Comparison of ENCODE assay signal across 8 mouse cellular contexts in genomic region chr4:53218291-53218640, GRCm38 (mm10). TPM values are rescaled to one million over a fixed set of nuclear protein-coding genes. Genes with fewer than 3 reads are reported as not detected.
DNase-seq lines count a peak whose midpoint lies in the region; ATAC-seq and TF ChIP-seq lines count a peak whose summit lies in the region.

No protein-coding gene starts in this region.

- peak overlapping the region; percentile 25; the same call in 1 of the 2 replicates for H3K27ac ChIP-seq in heart, embryonic 12.5 days (ENCODE audit: poor library complexity, severe bottlenecking)
- H3K27ac ChIP-seq in bone marrow macrophage, adult 2 months (ENCODE audit: insufficient read depth, low read depth, low read length) = peak overlapping the region; percentile 34; the same call in 1 of the 2 replicates
- H3K27ac ChIP-seq in hindbrain, postnatal 0 days = peak overlapping the region; percentile 88
- H3K27ac ChIP-seq in midbrain, embryonic 13.5 days = peak overlapping the region; percentile 79

- DNase-seq in heart, adult 9 months (ENCODE audit: low spot score in 2 of 2) = no peak
- no peak for DNase-seq in hindbrain, postnatal 0 days (ENCODE audit: low spot score)
- no peak for DNase-seq in urinary bladder, postnatal 14 days (ENCODE audit: low spot score)
- DNase-seq in thymus, adult 18-20 months = no peak
- DNase-seq in retina, postnatal 1 day = no peak

- peak overlapping the region; percentile 87 for H3K4me2 ChIP-seq in heart, embryonic 12.5 days
- peak overlapping the region; percentile 98 for H3K4me2 ChIP-seq in hindbrain, postnatal 0 days (ENCODE audit: low read depth, low read length)
- peak overlapping the region; percentile 83 for H3K4me2 ChIP-seq in midbrain, embryonic 13.5 days (replicated peaks)

- ATAC-seq in heart, embryonic 12.5 days (ENCODE audit: insufficient number of reproducible peaks, low FRiP score) = no peak
- no peak for ATAC-seq in hindbrain, postnatal 0 days
- ATAC-seq in midbrain, embryonic 13.5 days = no peak

- H3K4me3 ChIP-seq in heart, embryonic 12.5 days = peak overlapping the region; percentile 62
- H3K4me3 ChIP-seq in bone marrow macrophage, adult 2 months (ENCODE audit: insufficient read depth, low read length) = peak overlapping the region; percentile 62
- H3K4me3 ChIP-seq in hindbrain, postnatal 0 days (ENCODE audit: low read length) = peak overlapping the region; percentile 48
- H3K4me3 ChIP-seq in midbrain, embryonic 13.5 days (replicated peaks) = peak overlapping the region; percentile 56

- H3K9me3 ChIP-seq in heart, embryonic 12.5 days (replicated peaks) = no peaks in the 10 kb centered on the region
- no peaks in the 10 kb centered on the region for H3K9me3 ChIP-seq in hindbrain, postnatal 0 days (ENCODE audit: low read length)
- H3K9me3 ChIP-seq in midbrain, embryonic 13.5 days = no peaks in the 10 kb centered on the region

- H3K36me3 ChIP-seq in heart, embryonic 12.5 days = no peaks in the 10 kb centered on the region
- no peaks in the 10 kb centered on the region for H3K36me3 ChIP-seq in hindbrain, postnatal 0 days (ENCODE audit: insufficient read depth, low read length)
- no peaks in the 10 kb centered on the region for H3K36me3 ChIP-seq in midbrain, embryonic 13.5 days

- TF ChIP-seq POLR2A in bone marrow macrophage, adult 2 months (IDR thresholded peaks at IDR 0.05; ENCODE audit: borderline replicate concordance, low read depth, low read length) = no peak

- H3K9ac ChIP-seq in heart, embryonic 12.5 days = no peak overlapping the region
- peak overlapping the region; percentile 61 for H3K9ac ChIP-seq in hindbrain, postnatal 0 days (replicated peaks; ENCODE audit: low read length)
- H3K9ac ChIP-seq in midbrain, embryonic 13.5 days (replicated peaks) = peak overlapping the region; percentile 71

- peaks cover 23% of the 10 kb centered on the region for H3K4me1 ChIP-seq in heart, embryonic 12.5 days (replicated peaks)
- H3K4me1 ChIP-seq in bone marrow macrophage, adult 2 months (ENCODE audit: control insufficient read depth, insufficient read depth, low read length) = peaks cover 12% of the 10 kb centered on the region
- H3K4me1 ChIP-seq in hindbrain, postnatal 0 days (ENCODE audit: insufficient read depth, low read length) = peaks cover 18% of the 10 kb centered on the region
- peaks cover 19% of the 10 kb centered on the region for H3K4me1 ChIP-seq in midbrain, embryonic 13.5 days (replicated peaks)

- TF ChIP-seq CTCF in bone marrow macrophage, adult 2 months (IDR thresholded peaks at IDR 0.05; ENCODE audit: low read depth, low read length) = no peak
- no peak for TF ChIP-seq CTCF in hindbrain, postnatal 0 days (IDR thresholded peaks at IDR 0.05; ENCODE audit: low read depth)

- no peaks in the 10 kb centered on the region for H3K27me3 ChIP-seq in heart, embryonic 12.5 days (replicated peaks)
- no peaks in the 10 kb centered on the region for H3K27me3 ChIP-seq in hindbrain, postnatal 0 days (ENCODE audit: insufficient read depth, low read length)
- H3K27me3 ChIP-seq in midbrain, embryonic 13.5 days = no peaks in the 10 kb centered on the region

- 45% methylated on average over 5 of the region's 5 CpGs for WGBS in heart, embryonic 12.5 days
- 42% methylated on average over 5 of the region's 5 CpGs for WGBS in hindbrain, postnatal 0 days
- 42% methylated on average over 5 of the region's 5 CpGs for WGBS in midbrain, embryonic 13.5 days

RNA-seq across cellular contexts. Expression of gene Abca1, which starts 58.6 kb away (rescaled TPM):
- 3.8 and 4.0 TPM in 2 replicates for polyA plus RNA-seq in heart, embryonic 12.5 days (2016; fragmentation: Nextera tagmentation; extraction: Ambion mirVana)
- polyA plus RNA-seq in bone marrow macrophage, adult 2 months (2012; ENCODE audit: insufficient read depth, insufficient read length, missing spikeins) = 55.9 and 64.3 TPM in 2 replicates
- 43.5 and 49.5 TPM in 2 replicates for total RNA-seq in hindbrain, postnatal 0 days (2014; rRNA removed)
- polyA plus RNA-seq in hindbrain, postnatal 0 days (2015; fragmentation: Nextera tagmentation; extraction: Ambion mirVana) = 8.8 TPM in 2 replicates
- 8.3 and 8.7 TPM in 2 replicates for polyA plus RNA-seq in midbrain, embryonic 13.5 days (2015; fragmentation: Nextera tagmentation; extraction: Ambion mirVana)

Comparison
In these comparisons a context has a peak if more than half of its experiments do, and no peak if none do; other contexts are left out.
1. H3K27ac ChIP-seq: peak in every context shown above with its lines; median percentile 88 in hindbrain, postnatal 0 days; 79 in midbrain, embryonic 13.5 days; 34 in bone marrow macrophage, adult 2 months; 25 in heart, embryonic 12.5 days.